Mouse (Mus musculus): Measurements from ENCODE around the gene Scgb1b19. TPM values are rescaled to one million over a fixed set of nuclear protein-coding genes. Genes with fewer than 3 reads are reported as not detected.
"Not testable (repeated sequence)": the region's sequence is repeated elsewhere in the genome, so short reads cannot be mapped to it uniquely, and the experiment has no call there.

The Scgb1b19 gene
- total RNA-seq (2021): not detected
- long read RNA-seq: 0 reads

GRCm38 (mm10) chr7:33286991-33287390, at the start of gene Scgb1b19:
TSS of gene Scgb1b19 (plus strand) at chr7:33287291.
- DNase-seq (ENCODE audit: low spot score in 2 of 2): not testable (repeated sequence)

GRCm38 (mm10) chr7:33280238-33280637, 6.9 kb upstream of the Scgb1b19 start, which contains the start of gene Scgb2b19:
TSS of gene Scgb2b19 (minus strand) at chr7:33280338.
- DNase-seq (ENCODE audit: low spot score in 2 of 2): not testable (repeated sequence)

Other genes with a start within 250 kb of the Scgb1b19 start
- gene Scgb2b17, start 230.7 kb upstream of the Scgb1b19 start, total RNA-seq (2021): not detected
- gene Scgb1b17, start 223.8 kb upstream of the Scgb1b19 start, total RNA-seq (2021): not detected
- gene Scgb2b18, start 113.4 kb upstream of the Scgb1b19 start, total RNA-seq (2021): not detected
- not detected for gene Scgb1b18, start 101.7 kb upstream of the Scgb1b19 start, total RNA-seq (2021)
- not detected for gene Scgb2b19, start 7.0 kb upstream of the Scgb1b19 start, total RNA-seq (2021)
- not detected for gene Scgb2b20, start 79.0 kb downstream of the Scgb1b19 start, total RNA-seq (2021)
- not detected for gene Scgb1b20, start 85.9 kb downstream of the Scgb1b19 start, total RNA-seq (2021)
- gene Scgb2b21, start 233.2 kb downstream of the Scgb1b19 start, total RNA-seq (2021): not detected

Data from layer of hippocampus, adult 18-20 months (tissue).